Mouse (Mus musculus) left cerebral cortex, adult 2 months (tissue): ENCODE measurements around the gene Ikzf1. TPM values are rescaled to one million over a fixed set of nuclear protein-coding genes. Genes with fewer than 3 reads are reported as not detected.

Experiments used
- DNase-seq, 2 experiments: peaks; one replicate each; pipeline ENCODE4 v3.0.0; 2021 to 2022; ENCODE audit warnings: low spot score in 2 of 2, mixed read lengths in 1 of 2; ENCODE audit errors: extremely low spot score in 1 of 2
- H3K27ac ChIP-seq: fragments of 200-600 bp; 2 replicates; pipeline ENCODE4 v1.8.1; 2022
- H3K4me3 ChIP-seq: fragments of 200-600 bp; 2 replicates; pipeline ENCODE4 v1.8.1; 2022
- CTCF ChIP-seq: fragments of 200-600 bp; IDR thresholded peaks from 2 replicates; pipeline ENCODE4 v1.8.1; 2022; ENCODE audit warnings: antibody characterized with exemption, mild to moderate bottlenecking, moderate library complexity
- intact Hi-C: fragments of 180-260 bp; cut with DNase I; formaldehyde crosslinking; loops from one replicate; pipeline ENCODE4 v1.15.1; 2025
- total RNA-seq, 2 experiments: library from RNA; stranded (reverse); gene quantifications; 2 replicates each; pipeline ENCODE4 v1.2.3; 2021

Ikzf1 gene
- total RNA-seq, 2 experiments from 2014 or later: 2.8 to 3.5 TPM

DNA sequence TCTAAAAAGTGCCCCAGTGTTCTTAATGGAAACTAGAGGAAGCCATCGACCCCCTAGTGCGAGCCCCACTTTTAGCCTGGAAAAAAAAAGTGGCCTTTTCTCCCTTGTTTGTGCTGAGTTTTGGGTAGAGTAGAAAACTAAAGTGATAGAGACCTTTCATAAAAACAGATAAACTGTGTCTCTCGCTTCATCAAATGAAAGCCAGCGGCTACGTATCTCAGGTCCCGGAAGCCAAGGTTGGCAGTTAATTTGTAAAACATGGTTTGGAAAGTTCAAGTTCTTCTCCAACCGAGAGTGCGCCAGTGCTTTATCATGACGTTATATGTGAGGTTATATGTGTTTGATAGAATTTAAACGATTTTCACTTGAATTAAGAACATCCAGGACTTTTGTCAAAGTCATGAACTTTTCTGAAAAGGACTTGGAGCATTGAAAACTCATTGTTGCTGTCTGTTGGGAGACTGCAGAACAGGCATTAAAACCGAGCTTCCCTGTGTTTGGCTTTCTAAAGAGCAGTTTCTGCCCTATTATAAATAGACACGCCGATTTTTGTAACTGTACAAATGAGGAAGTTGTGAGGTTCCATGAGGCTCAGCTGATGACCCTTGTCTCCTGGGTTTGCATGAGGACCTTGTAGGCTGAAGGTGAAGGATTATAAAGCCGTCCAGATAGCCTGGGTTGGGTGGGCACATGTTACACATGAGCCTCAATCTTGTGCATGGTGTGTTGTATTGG lies 6.7 kb downstream of the Ikzf1 start:
- intact Hi-C loops: no loop called here
- TF ChIP-seq CTCF: no peak

DNA sequence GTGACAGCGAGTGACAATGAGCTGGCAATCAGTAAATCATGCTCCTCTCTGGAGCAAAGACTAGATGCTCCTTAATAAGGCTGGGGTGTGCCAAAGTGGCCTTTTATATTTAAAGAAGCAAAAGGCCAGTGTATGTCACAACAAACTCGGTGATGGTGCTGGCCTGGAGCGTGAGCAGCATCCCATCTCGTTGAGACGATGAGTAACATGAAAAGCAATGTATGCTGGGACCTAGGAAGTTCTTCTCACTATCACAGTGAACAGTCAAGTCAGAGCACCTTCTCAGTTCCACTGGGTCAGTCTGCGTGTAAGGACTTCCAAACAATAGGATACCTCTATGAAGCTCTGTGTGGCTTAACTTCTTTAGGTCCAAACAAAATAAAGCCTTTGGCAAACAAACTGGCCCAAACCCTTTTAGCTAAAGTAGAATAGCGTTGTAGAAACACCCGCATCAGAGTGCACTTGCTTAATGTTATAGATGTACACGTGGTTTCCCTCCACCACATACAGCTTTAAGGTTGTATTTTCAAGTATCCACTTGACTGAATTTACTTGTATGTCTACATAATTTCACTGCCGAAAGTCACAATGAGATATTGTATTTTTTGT lies 7.9 kb downstream of the Ikzf1 start:
- DNase-seq: no peak
- Histone ChIP-seq H3K27ac (no peak overlapping the region), H3K4me3 (no peak overlapping the region)
- intact Hi-C loops: no loop called here
- TF ChIP-seq CTCF: no peak

More for the DNA sequence above, 6.7 kb downstream of the Ikzf1 start:
- Histone ChIP-seq H3K27ac (no peak overlapping the region), H3K4me3 (no peak overlapping the region)
- DNase-seq: no peak

DNA sequence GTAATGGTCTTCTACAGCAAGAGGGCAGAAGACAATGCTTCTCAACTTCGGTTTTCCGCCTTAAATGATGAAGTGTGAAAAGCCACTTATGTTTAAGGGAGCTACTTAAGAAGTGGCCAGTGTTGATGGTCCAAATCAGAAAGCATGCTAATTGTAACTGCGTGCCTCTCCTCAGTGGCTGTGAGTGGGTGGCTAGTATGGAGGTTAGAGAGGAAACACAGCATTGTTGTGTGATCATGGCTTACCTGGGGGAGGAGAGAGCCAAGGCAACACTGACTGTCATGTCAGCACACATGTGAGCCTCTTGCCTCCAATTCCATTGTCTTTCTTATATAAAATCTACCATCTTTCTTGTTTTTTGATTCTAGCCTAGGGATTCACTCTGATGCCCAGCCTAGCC lies 8.6 kb downstream of the Ikzf1 start:
- DNase-seq: no peak
- intact Hi-C loops: no loop called here
- no peak overlapping the region for H3K27ac ChIP-seq
- TF ChIP-seq CTCF: no peak
- H3K4me3 ChIP-seq: no peak overlapping the region

DNA sequence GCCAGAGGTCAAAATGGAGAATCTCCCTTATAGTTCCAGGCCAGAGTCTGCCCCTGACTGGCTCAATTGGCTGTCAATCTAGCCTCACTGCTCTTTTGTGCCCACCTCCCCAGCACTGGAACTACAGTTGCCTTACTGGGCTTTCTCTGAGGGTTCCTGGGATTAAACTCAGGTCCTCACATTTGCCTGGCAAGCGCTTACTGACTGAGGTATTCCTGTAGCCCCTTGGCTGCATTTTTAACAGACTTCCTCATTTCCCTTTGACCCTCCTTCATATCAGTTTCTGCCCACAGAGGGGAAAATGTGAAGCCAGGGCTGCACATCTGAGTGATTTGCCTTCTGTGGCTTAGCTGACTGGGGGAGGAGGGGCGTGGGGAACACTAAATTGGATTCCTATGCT lies 9.3 kb downstream of the Ikzf1 start:
- no peak for TF ChIP-seq CTCF
- DNase-seq: no peak
- no peak overlapping the region for H3K4me3 ChIP-seq
- H3K27ac ChIP-seq: no peak overlapping the region
- intact Hi-C loops: no loop called here

DNA sequence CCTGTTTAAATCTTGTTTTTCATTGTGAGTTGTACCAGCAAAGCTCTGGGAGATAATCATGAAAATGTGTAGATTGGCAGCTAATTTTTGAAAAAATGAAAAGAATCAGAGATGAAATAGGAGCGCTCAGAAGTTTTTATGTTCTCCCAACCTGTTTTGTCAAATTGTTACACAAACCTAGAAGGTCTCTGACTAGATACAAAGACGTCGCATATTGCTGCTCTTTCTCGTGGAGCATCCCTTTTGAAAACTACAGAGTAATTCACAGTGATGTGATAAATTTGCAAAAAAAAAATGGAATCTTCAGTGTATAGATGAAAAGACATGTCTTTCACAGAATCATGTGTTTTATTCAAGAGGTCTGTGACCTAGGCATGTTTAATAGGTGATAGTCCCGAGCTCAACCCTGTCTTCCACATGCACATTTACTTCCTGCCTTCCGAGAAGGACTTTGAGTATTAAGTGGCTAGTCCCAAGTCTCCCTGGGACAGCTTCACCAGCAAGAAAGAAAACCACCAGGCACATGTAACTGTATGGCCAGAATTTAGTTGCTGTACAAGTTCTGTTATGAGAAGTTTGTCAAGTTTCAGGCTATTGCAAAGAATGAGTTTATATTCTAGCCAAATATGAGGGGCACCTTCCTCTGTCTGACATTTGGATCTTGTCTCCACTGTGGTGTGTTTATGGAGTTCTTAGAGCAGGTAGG lies 9.8 kb downstream of the Ikzf1 start:
- no peak overlapping the region for H3K27ac ChIP-seq
- intact Hi-C loops: no loop called here
- H3K4me3 ChIP-seq: no peak overlapping the region
- DNase-seq: no peak
- TF ChIP-seq CTCF: no peak

DNA sequence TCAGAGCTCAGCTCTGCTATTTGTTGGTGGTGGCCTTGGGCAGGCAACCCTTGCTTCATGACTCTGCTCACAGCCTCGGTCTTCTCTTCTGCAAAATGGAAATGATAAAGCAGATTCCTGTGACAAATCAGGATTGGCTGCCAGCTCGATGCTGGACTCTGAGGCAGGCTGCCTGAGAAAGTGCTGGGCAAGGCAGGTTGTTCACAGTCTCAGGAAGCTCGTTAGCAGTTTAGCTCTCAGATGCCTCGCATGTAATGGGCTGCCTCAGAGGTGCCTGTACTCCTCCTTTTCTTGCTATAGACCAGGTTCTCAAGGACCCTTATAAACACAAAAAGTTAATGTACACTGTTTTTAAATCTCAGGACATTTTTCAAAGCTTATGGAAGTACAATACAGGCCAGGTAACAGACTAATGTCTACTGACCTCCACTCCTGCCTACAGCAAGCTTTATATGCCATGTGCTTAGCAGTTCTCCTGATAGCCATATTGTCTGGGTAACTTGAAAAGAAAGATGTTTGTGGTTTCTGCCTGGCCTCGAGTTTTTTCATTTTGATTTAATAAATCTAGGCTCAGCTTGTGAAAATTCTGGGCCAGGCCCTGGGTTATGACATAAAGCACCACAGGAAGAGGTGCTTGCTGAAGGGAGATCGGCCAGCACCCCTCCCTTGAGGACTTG lies 10.5 kb downstream of the Ikzf1 start:
- Histone ChIP-seq H3K4me3 (no peak overlapping the region), H3K27ac (no peak overlapping the region)
- no peak for DNase-seq
- intact Hi-C loops: no loop called here
- TF ChIP-seq CTCF: no peak

DNA sequence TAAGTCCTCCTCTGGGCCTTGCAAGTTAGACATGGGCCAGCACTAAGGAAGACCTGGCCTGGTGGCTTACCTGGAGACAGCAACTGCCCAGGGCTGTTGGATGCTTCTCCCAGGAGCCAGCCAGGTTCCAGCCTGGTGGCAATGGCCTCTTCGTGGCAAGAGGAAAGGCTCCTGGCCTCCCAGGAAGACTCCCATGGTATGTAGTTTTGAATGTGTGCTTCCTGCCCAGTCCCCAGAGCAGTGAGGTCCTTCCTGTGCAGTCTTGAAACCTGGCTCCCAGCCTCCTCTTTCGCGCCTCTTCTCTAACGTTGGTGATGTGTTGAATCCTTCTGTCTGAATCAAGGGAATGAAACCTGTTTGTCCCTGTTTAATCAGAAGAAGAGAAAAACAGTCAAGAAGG lies 11.1 kb downstream of the Ikzf1 start:
- intact Hi-C loops: no loop called here
- no peak for DNase-seq
- no peak for TF ChIP-seq CTCF
- Histone ChIP-seq H3K27ac (no peak overlapping the region), H3K4me3 (no peak overlapping the region)

DNA sequence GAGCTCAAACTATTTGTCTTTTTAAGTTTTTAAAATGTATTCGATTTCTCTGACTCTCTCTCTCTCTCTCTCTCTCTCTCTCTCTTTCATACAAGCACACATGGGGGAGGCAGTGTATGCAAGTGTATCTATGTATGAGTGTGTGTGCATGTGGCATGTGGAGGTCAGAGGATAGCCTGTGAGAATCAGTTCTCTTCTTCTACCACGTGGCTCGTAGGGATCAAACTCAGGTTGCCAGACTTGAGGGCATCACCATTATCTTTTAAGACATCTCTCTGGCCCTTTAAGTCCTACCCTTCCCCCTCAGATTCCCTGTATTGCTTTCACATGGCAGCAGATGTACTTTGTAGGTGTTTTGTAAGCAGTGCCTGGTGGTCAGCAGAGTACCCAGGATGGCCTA lies 12.0 kb downstream of the Ikzf1 start:
- DNase-seq: no peak
- TF ChIP-seq CTCF: no peak
- intact Hi-C loops: no loop called here
- Histone ChIP-seq H3K27ac (no peak overlapping the region), H3K4me3 (no peak overlapping the region)

DNA sequence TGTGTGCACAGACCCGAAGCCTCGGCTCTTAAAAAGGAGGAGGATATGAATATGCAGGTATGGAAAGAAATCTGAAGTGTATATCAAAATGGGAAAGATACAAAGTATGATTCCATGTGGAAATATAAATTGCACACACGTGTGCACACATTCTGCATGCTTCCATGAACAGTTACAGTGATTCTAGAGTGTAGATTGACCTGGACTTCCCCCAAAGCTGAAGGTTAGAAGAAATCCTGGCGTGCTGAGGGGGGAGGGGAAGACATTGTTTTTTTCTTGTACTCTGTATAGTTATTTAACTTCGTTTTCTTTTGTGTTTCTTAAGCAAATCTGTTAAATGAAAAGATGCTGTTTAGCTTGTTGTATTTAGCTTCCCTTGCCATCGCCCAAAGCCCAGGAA lies 16.6 kb downstream of the Ikzf1 start:
- intact Hi-C loops: no loop called here
- Histone ChIP-seq H3K4me3 (no peak overlapping the region), H3K27ac (no peak overlapping the region)
- no peak for TF ChIP-seq CTCF
- no peak for DNase-seq

DNA sequence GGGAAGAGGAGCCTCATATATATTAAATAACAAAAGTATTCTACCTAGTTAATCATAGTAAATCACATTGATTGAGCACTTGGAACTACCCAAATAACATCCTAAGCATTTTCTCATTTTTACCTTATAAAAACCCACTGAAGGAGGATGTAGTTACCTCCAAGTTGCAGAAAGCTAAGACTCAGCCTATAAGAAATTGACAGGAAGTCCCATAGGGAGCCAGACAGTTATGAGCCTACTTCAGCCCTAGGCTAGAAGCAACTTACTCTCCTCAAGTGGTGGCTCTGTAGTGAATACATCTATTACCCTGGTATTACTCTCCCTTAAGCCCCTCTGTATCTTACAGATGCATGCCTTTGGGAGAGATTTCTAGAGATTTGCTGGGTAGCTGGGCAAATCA lies 19.0 kb downstream of the Ikzf1 start:
- no peak overlapping the region for H3K27ac ChIP-seq
- DNase-seq: no peak
- intact Hi-C loops: no loop called here
- TF ChIP-seq CTCF: no peak
- no peak overlapping the region for H3K4me3 ChIP-seq

DNA sequence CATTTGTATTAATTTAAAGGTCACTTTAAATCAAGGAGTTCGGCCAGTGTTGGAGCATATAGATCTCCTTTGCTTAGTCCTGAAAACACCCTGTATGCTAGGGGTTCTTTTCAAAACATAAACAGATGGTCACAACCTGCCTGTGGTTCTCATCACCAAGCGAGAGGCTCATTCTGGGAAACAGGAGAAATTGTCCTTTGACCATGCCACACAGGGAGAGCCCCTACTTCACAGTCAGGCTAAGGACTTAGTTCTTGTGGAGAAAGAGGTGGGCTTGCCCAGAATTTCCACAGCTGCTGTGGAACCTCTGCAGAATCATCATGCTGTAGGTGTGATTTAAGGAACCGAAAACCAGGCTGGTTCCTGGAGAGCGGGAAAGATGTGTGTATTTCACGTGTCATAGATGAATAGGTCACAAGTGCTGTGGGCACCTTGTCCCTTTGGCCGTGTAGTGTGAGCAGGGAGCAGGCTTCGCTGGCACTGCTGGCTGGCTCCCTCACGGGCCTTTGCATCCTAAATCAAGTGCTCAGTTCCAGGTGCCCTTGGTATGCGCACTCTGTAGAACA lies 23.4 kb downstream of the Ikzf1 start:
- Histone ChIP-seq H3K4me3 (no peak overlapping the region), H3K27ac (no peak overlapping the region)
- no peak for DNase-seq
- intact Hi-C loops: no loop called here
- no peak for TF ChIP-seq CTCF

DNA sequence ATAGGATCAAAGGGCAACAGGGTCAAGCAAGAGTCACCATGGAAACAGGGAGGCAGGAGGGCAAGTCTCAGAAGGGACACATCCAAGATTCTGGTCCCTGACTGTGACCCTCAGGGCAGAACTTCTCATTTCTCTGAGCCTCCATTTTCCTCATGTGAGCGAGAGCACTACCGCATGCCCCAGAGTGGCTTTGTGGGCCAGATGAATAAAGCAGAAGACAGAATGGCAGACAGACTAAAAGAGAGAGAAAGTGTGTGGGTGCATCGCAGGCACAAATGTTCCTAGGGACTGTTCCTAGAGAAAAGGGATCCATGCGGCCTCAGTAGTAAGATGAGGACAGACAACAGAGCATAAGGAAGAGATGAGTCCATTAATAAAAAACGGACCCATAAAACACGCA lies 24.5 kb downstream of the Ikzf1 start:
- TF ChIP-seq CTCF: no peak
- intact Hi-C loops: no loop called here
- H3K27ac ChIP-seq: no peak overlapping the region
- no peak overlapping the region for H3K4me3 ChIP-seq
- no peak for DNase-seq
